Mouse (Mus musculus): ENCODE measurements at regions not wholly inside any gene's neighbourhood (a gene's known extent, or its start where the extent isn't known, plus 50 kb on each side); places are given as distances from the start of the nearest gene placed in this dataset.

DNA sequence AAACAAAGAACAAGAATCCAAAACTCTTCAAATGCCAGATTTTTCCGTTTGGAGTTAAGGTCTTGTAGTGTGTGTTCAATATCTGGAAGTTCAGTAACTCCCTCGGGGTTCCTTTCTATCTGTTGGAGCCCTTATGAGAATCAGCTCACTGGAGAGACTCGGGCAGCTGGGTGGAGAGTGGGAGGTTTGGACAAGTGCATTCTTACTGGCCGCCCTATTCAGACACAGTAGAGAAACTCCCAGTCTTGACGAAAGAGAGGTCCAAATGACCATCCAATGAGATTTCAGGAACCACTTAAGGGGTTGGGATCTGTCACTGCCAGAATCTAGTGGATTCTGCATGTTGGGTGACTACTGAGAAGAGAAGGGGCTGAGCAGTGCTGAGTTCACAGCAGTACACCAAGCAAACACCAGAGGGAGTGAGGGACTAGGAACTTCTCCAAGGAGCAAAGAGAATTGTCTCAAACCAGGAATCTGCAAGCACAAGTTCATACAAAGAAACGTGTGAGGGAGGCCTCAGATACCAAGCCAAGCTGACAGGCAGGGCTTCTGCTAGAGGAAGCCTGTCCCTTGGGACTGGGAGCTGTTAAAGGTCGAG lies 310.0 kb upstream of the Magi2 start:
- Histone ChIP-seq H3K9ac (ENCODE audit: low read depth, low read length) (no peak overlapping the region), H3K27ac (ENCODE audit: low read depth, low read length) (no peak overlapping the region), H3K4me2 (ENCODE audit: low read length) (no peak overlapping the region), H3K4me1 (ENCODE audit: control insufficient read depth, insufficient read depth, low read depth, low read length) (no peaks in the 10 kb centered on the region), H3K27me3 (replicated peaks; ENCODE audit: control insufficient read depth, insufficient read depth, low read length) (no peaks in the 10 kb centered on the region), H3K9me3 (ENCODE audit: control insufficient read depth, low read length) (no peaks in the 10 kb centered on the region), H3K4me3 (ENCODE audit: low read length) (no peak overlapping the region), H3K36me3 (ENCODE audit: control insufficient read depth, insufficient read depth, low read length) (no peaks in the 10 kb centered on the region)
- ATAC-seq: peak; percentile 80
- 46% methylated on average over 7 of the region's 7 CpGs for WGBS

GRCm38 (mm10) chr5:18953875-18954474 lies 272.9 kb upstream of the Magi2 start:
- no peak overlapping the region for H3K27ac ChIP-seq (ENCODE audit: low read depth, low read length)
- no peak; the same call in 1 of the 2 replicates for ATAC-seq
- no peak overlapping the region for H3K9ac ChIP-seq (ENCODE audit: low read depth, low read length)
- no peak overlapping the region for H3K4me2 ChIP-seq (ENCODE audit: low read length)
- H3K4me1 ChIP-seq (ENCODE audit: control insufficient read depth, insufficient read depth, low read depth, low read length): no peaks in the 10 kb centered on the region
- no peaks in the 10 kb centered on the region for H3K9me3 ChIP-seq (ENCODE audit: control insufficient read depth, low read length)
- H3K27me3 ChIP-seq (replicated peaks; ENCODE audit: control insufficient read depth, insufficient read depth, low read length): no peaks in the 10 kb centered on the region
- 64% methylated on average over 4 of the region's 4 CpGs for whole genome bisulfite sequencing
- no peak overlapping the region for H3K4me3 ChIP-seq (ENCODE audit: low read length)
- no peaks in the 10 kb centered on the region for H3K36me3 ChIP-seq (ENCODE audit: control insufficient read depth, insufficient read depth, low read length)
